Mouse (Mus musculus) brain, embryonic 14.5 days (tissue): ENCODE data around the gene Arnt.

Experiments
- CTCF ChIP-seq: fragments of 200-500 bp; IDR thresholded peaks from 2 replicates; pipeline ENCODE4 v1.5.1; 2012; ENCODE audit warnings: inconsistent platforms, mild to moderate bottlenecking, moderate library complexity, borderline replicate concordance; ENCODE audit not compliant: insufficient read depth, insufficient read length; ENCODE audit errors: extremely low read depth
- POLR2A ChIP-seq: fragments of 200-500 bp; IDR thresholded peaks from 2 replicates; pipeline ENCODE4 v1.6.1; 2012; ENCODE audit warnings: mild to moderate bottlenecking, inconsistent platforms, borderline replicate concordance; ENCODE audit not compliant: poor library complexity, insufficient read depth, insufficient read length, severe bottlenecking; ENCODE audit errors: extremely low read depth

GRCm38 (mm10) chr3:95538936-95539335 is 104.7 kb downstream of the Arnt start:
- no peak for TF ChIP-seq POLR2A
- no peak for TF ChIP-seq CTCF
